Mouse (Mus musculus): ENCODE data around the gene Slc51b.

DNA sequence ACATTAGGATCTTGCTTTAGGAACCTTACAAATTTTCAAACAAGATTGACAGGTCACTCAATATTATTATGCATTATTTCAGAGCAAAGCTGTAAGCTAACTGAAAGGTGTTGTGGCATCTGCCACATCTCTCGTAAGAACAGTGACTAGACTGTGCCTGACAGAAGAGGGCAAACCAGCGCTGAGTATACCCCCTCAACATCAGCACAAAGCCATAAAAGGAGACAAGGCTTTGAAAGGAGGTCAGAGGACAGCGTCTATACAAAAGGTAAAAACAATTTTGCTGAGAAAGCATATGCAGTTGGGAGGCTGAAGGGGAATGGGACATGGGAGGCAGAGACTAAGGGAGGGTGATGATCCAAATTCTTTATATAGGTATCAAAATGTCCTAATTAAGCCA, 37.4 kb upstream of the Slc51b start:
- TF ChIP-seq CTCF (IDR thresholded peaks at IDR 0.05; ENCODE audit: low read depth, low read length) (no peak), POLR2A (IDR thresholded peaks at IDR 0.05; ENCODE audit: extremely low read depth, insufficient read depth, low read length) (no peak)

Data from liver, adult 2 months (tissue).